Mouse (Mus musculus) spleen, adult 12 weeks (tissue): ENCODE results near the gene Syne4.

Experiments used
- DNase-seq: peaks from one replicate; pipeline ENCODE4 v3.0.0; 2022; ENCODE audit warnings: low spot score

Gene Syne4

DNA sequence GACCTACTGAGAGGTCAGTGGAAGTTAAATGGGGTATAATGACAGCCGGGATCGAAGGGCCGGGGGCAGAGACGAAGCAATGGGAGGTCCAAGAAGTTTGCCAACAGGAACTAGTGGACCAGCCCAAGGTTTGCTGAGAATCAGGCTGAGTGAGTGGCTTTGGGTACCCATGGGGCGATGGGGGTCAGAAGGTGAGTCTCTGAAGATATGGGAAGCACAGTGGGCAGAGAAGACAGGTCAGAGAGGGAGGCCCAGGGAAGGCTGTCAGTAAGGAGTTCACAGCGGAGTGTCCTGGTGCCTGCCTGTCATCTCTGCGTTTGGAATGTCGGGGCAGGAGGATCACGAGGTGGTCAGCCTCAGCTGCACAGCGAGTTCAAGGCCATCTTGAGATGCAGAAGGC is 13.8 kb downstream of the Syne4 start:
- no peak for DNase-seq

DNA sequence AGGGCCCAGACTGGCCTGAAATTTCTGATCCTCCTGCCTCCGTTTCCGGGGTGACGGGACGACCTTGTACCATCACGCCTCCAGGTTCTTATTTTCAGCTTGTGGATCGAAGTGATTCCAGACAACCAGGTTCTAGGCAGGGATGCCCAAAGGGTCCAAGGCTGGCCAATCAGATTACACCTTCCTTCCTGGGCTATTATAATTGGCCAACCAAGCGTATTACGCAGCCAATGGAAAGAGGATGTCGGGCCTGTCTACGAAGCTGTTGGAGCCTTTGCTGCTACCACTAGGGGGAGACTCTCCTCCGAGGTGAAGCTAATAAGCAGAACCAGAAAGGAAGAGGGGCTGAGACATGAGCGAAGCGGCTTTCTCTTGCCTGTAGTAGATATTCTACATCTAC is 17.3 kb downstream of the Syne4 start:
- DNase-seq = peak; percentile 46

DNA sequence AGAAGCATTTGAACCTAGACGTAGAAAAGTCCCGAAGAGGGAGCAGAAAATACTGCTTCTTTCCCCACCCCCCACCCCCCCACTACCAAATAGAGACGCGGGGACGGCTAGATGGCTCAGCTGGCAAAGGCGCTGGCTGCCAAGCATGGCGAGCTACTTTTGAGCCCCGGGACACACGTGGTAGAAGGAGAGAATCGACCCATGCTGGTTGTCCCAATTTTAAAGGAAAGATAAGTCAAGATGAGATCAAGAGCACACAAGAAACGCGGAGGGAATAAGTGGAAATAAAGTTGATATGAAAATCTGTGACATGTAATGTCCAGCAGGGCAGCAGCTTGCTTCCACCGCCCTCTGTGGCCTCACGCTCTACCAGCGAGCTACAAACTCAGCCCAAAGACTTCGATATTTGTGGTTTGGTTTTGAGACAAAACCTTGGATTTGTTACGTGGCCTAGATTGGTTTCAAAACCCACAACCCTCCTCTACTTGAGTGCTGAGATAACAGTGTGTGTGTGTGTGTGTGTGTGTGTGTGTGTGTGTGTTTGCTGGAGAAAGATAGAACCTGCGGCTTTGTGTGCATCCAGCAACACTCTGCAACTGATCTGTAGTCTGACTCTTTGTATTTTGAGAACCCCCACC is 18.1 kb downstream of the Syne4 start:
- no peak for DNase-seq

DNA sequence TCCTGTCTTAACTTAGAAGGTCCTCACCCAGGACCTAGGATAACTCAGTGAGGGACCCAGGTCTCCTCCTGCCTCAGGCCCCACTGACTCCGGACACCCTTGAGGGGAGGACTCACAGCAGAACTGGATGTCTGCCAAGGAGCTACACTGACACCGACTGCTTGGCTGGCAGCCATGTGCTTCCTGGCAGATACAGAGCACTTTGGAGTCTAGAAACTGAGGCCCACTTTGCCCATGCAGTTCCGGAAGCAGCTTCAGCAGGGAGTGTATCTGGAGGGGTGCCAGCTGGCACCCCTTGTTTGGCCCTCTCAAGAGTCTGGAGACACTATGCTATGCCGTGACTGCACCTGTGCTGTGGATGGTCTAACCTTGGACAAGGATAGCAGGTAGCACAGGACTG is 18.8 kb downstream of the Syne4 start:
- no peak for DNase-seq

- DNase-seq = no peak
These were observed 20.0 kb downstream of the Syne4 start for GRCm38 (mm10) chr7:30334563-30334962.

DNA sequence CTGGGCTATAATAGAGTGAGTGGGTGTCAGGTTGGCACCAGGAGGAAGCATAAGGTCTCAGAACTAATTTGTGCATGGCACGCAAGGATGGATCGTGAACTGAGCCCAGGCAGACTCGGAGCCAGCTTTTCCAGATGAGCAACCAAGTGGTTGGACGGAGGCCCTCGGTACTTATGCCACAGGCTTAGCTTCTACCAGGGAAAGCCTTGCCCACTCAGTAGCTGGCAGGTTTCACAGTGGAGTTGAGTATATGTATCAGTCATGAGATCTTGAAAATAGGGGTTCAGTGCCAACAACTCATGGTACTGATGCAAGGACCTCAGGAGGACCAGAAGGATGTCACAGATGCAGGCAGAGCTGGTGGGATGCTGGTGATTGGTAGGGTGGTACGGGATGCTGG is 21.1 kb downstream of the Syne4 start:
- DNase-seq = no peak

DNA sequence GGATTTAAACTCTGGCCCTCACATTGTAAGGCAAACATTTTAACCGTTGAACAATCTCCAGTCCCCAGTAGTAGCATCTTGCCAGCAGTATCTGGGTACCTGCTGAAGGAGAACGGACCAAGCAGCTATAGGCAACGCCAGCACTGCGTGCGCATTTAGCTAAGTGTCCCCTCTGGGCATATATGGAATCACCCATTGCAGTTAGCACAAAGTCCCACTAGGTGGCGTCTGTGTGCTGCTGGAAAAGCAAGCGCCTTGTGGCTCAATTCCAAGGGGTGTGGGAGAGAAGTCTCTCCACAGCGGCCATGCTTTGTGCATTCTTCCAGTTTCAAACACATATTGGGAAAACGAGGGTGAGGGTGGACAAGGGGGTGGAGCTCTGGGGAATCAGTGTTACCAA is 21.8 kb downstream of the Syne4 start:
- DNase-seq = peak; percentile 35

- DNase-seq = no peak
These were observed 25.0 kb downstream of the Syne4 start for GRCm38 (mm10) chr7:30339432-30340109.

DNA sequence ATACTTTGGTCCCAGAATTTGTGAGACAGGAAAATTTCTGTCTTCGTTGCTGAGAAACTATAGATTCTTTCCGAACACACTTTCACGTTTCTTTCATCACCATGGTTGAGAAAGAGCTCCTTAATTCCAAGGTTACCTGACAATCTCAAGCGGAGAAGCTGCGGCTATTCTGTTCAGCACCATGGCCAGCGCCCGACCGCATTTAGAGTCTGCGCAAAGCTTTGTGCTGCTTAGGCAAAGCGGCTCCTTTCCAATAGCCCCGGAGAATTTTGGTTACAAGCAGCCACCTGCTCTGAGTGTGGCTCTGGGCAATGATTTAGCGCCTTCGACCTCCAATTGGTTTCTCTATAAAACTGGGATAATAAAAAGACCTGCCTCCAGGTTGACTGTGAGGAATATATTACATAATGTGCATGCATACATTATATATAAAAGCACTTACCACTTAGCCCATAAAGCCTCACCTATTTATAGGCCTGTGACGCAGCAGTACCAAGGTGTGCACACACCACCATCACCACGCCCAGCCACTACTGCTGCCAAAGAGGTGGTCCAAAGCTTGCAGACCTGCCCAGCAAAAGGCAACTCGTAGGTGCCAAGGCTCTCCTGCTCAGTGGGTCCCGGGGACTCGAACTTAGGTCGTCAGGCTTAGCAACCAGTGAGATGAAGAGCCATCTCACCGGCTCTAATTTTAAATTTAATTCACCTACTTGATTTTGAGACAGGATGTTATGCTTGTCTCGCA is 32.2 kb downstream of the Syne4 start:
- DNase-seq = peak; percentile 27

GRCm38 (mm10) chr7:30347828-30348227 is 33.2 kb downstream of the Syne4 start:
- DNase-seq = peak; percentile 34

DNA sequence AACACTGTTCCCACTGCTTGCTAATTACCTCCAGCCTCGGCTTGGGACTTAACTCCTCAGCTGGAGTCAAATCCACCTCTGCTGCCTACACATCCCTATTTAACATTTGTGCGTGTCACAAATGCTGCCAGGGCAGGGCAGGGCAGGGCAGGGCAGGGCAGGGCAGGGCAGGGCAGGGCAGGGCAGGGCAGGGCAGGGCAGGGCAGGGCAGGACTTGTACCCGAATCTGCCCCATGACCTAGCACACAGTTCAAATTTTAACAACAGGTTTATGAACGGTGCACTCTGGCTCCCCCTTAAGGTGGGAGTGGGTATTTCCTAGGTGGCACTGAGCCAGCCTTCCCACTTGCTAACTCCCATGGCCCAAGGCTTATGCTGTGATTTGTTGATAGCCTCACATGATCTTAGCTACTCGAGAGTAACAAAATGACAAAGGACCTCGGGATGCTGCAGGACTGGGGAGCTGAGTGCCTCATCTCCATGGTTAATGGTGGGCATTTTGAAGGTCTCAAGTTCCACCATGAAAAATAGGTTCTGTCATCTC is 38.7 kb downstream of the Syne4 start:
- peak; percentile 23 for DNase-seq

- no peak for DNase-seq
These were observed 39.5 kb downstream of the Syne4 start for GRCm38 (mm10) chr7:30354059-30354458.

DNA sequence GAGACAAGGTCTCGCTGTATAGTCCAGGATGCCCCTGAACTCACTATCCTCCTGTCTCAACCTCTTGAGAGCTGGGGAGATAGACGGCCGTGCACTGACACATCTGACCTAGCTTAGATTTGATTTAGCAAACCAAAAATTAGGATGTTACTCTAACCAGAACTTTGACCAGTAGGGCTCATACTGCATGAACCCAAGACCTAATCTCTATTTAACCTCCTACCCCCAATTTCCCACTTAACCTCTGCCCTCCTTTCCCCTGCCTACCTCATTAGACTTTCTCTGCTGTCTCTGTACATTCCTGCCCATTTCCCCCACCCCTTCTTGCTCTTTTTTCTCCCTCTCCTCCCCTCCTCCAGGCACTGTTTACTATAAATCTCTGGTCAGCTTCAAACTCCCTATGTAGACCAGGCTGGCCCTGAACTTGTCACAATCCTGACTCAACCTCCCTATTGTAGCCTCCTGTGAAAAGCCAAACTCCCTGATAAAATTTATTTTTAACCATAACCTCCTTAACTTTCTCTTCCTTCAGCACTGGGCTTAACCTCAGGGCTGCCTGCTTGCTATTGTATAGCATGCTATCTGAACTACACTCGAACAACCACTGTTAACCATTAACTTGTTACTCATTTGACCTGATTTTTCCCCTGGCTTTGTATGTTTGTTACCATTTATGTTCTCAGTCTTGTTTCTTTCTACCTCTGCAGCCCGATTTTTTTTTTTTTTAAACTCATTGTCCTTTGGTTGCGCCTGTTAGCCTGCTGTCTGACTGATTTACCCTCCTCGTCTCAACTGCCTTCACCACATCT is 44.0 kb downstream of the Syne4 start:
- no peak for DNase-seq

GRCm38 (mm10) chr7:30359276-30359865 is 44.8 kb downstream of the Syne4 start:
- DNase-seq = no peak

GRCm38 (mm10) chr7:30360028-30360427 is 45.4 kb downstream of the Syne4 start:
- no peak for DNase-seq

DNA sequence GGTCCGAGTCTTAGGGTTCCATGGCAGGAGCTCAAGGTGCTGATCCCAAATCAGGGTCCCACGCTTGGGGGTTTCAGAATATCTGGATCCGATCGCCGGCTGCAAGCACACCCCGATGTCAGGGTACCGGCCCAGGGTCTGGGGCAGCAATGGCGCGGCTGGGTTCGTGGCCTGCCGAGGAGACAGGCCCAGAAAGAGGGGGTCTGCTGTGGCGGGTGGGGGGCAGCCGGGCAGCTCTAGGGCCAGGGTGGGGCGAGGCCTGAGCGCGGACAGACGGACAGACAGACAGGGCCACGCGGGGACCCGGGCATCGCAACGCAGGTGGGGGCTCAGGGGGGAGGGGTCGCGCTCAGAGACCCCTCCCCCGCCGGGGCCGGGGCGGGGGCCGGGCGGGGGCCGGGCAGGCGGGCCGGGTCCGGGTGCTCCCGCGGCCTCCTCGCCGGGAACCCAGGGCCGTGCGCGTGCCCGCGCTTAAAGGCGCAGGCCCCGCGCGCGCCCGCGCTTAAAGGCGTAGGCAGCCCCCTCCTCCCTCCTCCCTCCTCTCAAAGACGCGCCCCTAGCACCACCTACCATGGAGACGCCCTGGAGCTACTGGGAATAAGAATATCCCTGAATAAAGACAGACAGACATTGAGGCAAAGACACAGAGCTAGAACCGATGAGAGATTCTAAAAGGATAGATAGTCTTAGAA is 48.2 kb downstream of the Syne4 start, which contains the start of gene Lrfn3:
Gene Lrfn3 (minus strand): TSS at position 121 of the 692 bp plus-strand sequence.
- DNase-seq = no peak

GRCm38 (mm10) chr7:30363344-30363738 is 48.7 kb downstream of the Syne4 start:
- no peak for DNase-seq

DNA sequence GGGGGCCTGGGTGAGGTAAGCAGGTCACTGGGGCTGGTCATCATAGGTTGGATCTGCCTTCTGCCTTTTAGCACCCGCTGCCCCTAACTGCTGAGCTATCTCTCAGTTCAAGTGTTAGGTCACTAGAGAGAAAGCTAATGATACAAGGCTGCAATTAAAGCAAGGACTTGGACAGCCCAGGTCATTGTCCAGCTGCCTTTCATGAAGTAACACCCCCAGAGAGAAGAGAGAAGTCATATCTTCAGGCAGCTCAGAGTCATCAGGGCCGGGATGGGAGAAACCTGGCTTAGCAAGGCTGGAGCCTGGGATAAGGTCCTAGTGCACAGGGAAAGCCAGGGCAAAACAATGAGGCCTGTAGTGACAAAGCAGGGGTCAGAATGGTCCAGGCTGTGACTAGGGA is 52.9 kb downstream of the Syne4 start:
- no peak for DNase-seq
